Mouse (Mus musculus) hematopoietic multipotent progenitor cell, adult 10-12 weeks (in vitro differentiated cells): ENCODE measurements around the gene Nmnat3. TPM values are rescaled to one million over a fixed set of nuclear protein-coding genes. Genes with fewer than 3 reads are reported as not detected.

ENCODE experiments used
- polyA plus RNA-seq: library from polyadenylated mRNA; stranded (reverse); fragments of >175 nt; gene quantifications from 2 replicates; pipeline ENCODE4 v1.2.3, GENCODE M21; 2012; ENCODE audit warnings: low replicate concordance

Gene Nmnat3
- polyA plus RNA-seq: 3.4 and 4.1 TPM in 2 replicates

DNA sequence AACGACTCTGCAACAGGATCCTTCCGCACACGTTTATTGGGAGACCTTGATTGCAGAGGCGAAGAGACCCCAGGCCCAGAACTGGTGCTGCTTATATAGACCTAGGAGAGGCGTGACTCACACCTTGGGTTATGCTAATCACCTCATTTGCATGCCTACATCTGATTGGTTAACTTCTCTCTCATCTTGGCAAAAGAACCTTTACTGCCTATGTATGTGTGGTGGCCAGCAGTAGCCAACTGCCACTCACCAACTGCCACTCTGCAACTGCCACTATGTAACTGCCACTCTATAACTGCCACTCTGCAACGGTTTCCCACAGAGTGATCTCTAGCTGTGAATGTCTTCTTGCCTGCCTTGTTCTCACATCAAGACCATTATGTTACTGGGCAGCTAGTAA is at the start of gene Nmnat3:
Nmnat3 (plus strand) TSS at position 301 of the 400 bp plus-strand sequence.

DNA sequence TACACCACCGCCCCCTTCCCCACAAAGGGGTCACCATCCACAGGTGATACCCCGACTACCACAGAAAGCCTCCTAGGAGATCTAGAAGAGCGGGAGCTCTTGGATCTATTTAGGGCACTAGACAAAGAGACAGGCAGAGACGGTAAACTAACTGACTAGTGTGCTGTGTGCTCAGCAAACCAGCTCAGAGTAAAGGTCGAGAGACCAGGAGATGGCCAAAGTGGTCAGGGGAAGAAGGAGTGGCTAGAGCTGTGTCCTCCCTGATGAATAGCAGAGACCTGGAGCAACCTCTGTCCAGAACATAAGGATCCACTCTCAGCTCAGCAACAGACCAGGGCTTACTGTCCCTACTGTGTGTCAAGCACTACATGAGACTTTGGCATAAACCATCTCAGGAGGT is 135.4 kb downstream of the Nmnat3 start, which contains the start of gene Rbp1:
Rbp1 (plus strand) TSS at position 306 of the 400 bp plus-strand sequence.

Other genes with a start within 250 kb of the Nmnat3 start
- gene Rbp1, start 135.5 kb downstream of the Nmnat3 start, polyA plus RNA-seq: 0.16 and 0.49 TPM in 2 replicates
- not detected in 2 replicates for gene Rbp2, start 198.7 kb downstream of the Nmnat3 start, polyA plus RNA-seq